Mouse (Mus musculus) lung, embryonic 14.5 days (tissue): ENCODE measurements at regions not wholly inside any gene's neighbourhood (a gene's known extent, or its start where the extent isn't known, plus 50 kb on each side); places are given as distances from the start of the nearest gene placed in this dataset.
A peak's percentile ranks its signal among the peaks of the same experiment; 100 is the strongest.

Source experiments
- ATAC-seq: fragments of 200-750 bp; cut with Nextera tagmentation; 2 replicates; pipeline ENCODE4 v1.8.0; 2017; ENCODE audit warnings: mild to moderate bottlenecking, moderate TSS enrichment, moderate library complexity; ENCODE audit not compliant: insufficient read depth
- DNase-seq: peaks from one replicate; pipeline ENCODE4 v3.0.0-alpha.2; 2015
- H3K27ac ChIP-seq: fragments of 300-500 bp; sonication (generic); 2 replicates; pipeline ENCODE4 v1.5.1; 2014; ENCODE audit warnings: low read depth, mild to moderate bottlenecking, moderate library complexity
- H3K27me3 ChIP-seq: fragments of 300-500 bp; sonication (generic); 2 replicates; pipeline ENCODE4 v1.6.1; 2014; ENCODE audit warnings: low read length, control low read depth; ENCODE audit not compliant: insufficient read depth
- H3K36me3 ChIP-seq: fragments of 300-500 bp; sonication (generic); 2 replicates; pipeline ENCODE4 v1.6.1; 2014; ENCODE audit warnings: control low read depth; ENCODE audit not compliant: insufficient read depth
- H3K4me1 ChIP-seq: fragments of 300-500 bp; sonication (generic); 2 replicates; pipeline ENCODE4 v1.6.1; 2014; ENCODE audit warnings: antibody characterized with exemption, control low read depth; ENCODE audit not compliant: insufficient read depth
- H3K4me2 ChIP-seq: fragments of 300-500 bp; sonication (generic); 2 replicates; pipeline ENCODE4 v1.6.1; 2014; ENCODE audit warnings: mild to moderate bottlenecking
- H3K4me3 ChIP-seq: fragments of 300-500 bp; sonication (generic); 2 replicates; pipeline ENCODE4 v1.5.1; 2014; ENCODE audit warnings: low read depth, low read length
- H3K9ac ChIP-seq: fragments of 300-500 bp; sonication (generic); 2 replicates; pipeline ENCODE4 v1.6.1; 2014
- H3K9me3 ChIP-seq: fragments of 300-500 bp; sonication (generic); 2 replicates; pipeline ENCODE4 v1.6.1; 2016; ENCODE audit warnings: low read depth, low read length, control low read depth
- CTCF ChIP-seq: IDR thresholded peaks from 2 replicates; pipeline ENCODE4 v1.5.1; 2016; ENCODE audit warnings: antibody characterized with exemption, low read depth
- WGBS: fragments of 180-500 bp; shearing (Covaris S2); extraction: QIAGEN DNeasy Blood & Tissue Kit; methylation state at CpG from one replicate; pipeline ENCODE4 v1.1.7; 2014; 5-methylcytosine and 5-hydroxymethylcytosine counted together

- Histone ChIP-seq H3K27me3 (no peaks in the 10 kb centered on the region), H3K9ac (no peak overlapping the region), H3K4me1 (0 out of 2 replicates have a peak, but pooled peaks cover 3% of the 10 kb centered on the region), H3K4me2 (no peak overlapping the region), H3K27ac (0 out of 2 replicates have a peak overlapping the region, but pooled peaks have one; percentile 76), H3K9me3 (no peaks in the 10 kb centered on the region), H3K4me3 (no peak overlapping the region), H3K36me3 (no peaks in the 10 kb centered on the region)
- DNase-seq = peak; percentile 90
- WGBS = 14% methylated on average over 4 of the region's 4 CpGs
- TF ChIP-seq CTCF = no peak
- peak; percentile 90 for ATAC-seq
Measured at GRCm38 (mm10) chr4:31744431-31744830, 219.5 kb upstream of the Map3k7 start.

GRCm38 (mm10) chr4:31753677-31754312 is 210.1 kb upstream of the Map3k7 start:
- WGBS = 89% methylated on average over 5 of the region's 5 CpGs
- ATAC-seq (no peak), DNase-seq (no peak)
- H3K4me3 ChIP-seq = no peak overlapping the region
- H3K27ac ChIP-seq = no peak overlapping the region
- no peak overlapping the region for H3K4me2 ChIP-seq
- no peak overlapping the region for H3K9ac ChIP-seq
- H3K9me3 ChIP-seq = no peaks in the 10 kb centered on the region
- H3K27me3 ChIP-seq = no peaks in the 10 kb centered on the region
- no peaks in the 10 kb centered on the region for H3K4me1 ChIP-seq
- H3K36me3 ChIP-seq = no peaks in the 10 kb centered on the region
- TF ChIP-seq CTCF = no peak

DNA sequence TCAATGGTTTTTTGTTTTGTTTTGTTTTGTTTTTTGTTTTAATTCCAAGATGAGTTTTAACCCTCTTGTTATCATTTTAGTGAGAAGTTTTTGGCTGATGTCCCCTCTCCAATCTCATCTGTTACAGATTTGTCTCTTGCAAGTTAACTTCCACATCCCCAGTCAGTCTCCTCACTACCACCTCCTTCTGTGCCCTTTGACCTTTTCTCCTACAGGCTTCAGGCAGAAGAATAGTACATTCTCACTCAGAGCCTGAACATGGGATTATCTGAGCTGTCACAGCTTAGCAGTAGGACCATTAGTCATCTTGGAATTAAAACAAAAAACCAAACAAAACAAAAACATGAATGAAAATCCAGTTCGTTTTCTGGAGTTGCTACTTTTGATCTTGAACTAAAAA is 206.8 kb upstream of the Map3k7 start:
- DNase-seq (peak; percentile 84), ATAC-seq (peak; percentile 84)
- Histone ChIP-seq H3K9me3 (no peaks in the 10 kb centered on the region), H3K4me2 (no peak overlapping the region), H3K27me3 (no peaks in the 10 kb centered on the region), H3K9ac (no peak overlapping the region), H3K27ac (no peak overlapping the region), H3K4me3 (no peak overlapping the region), H3K4me1 (0 out of 2 replicates have a peak, but pooled peaks cover 3% of the 10 kb centered on the region), H3K36me3 (no peaks in the 10 kb centered on the region)
- 25% methylated on average over 1 of the region's 1 CpGs for WGBS
- TF ChIP-seq CTCF = no peak

GRCm38 (mm10) chr4:31760116-31760515 is 203.8 kb upstream of the Map3k7 start:
- Histone ChIP-seq H3K4me1 (0 out of 2 replicates have a peak, but pooled peaks cover 3% of the 10 kb centered on the region), H3K4me3 (no peak overlapping the region), H3K4me2 (no peak overlapping the region), H3K27me3 (no peaks in the 10 kb centered on the region), H3K36me3 (no peaks in the 10 kb centered on the region), H3K9ac (no peak overlapping the region), H3K9me3 (no peaks in the 10 kb centered on the region), H3K27ac (no peak overlapping the region)
- no peak for TF ChIP-seq CTCF
- WGBS = 33% methylated on average over 4 of the region's 4 CpGs
- DNase-seq (peak; percentile 77), ATAC-seq (no peak)

DNA sequence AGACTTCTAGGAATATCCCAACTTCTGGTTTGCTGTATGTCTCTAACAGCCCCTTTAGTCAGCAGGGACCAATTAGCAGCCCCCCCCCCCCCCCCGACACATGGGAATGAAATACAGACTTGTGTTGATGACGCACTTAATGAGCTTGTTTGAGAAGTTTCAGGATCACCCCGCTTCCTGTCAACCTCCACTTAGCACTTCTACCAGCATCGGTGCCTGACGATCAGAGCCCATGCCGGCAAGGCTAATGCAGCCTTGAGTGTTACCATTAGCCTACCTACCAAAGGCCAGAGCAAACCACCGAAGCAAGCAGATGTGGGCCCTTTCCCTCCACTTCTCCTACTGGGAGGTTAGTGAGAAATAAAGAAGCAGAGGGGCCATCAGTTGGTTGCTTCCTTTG is 201.7 kb upstream of the Map3k7 start:
- Histone ChIP-seq H3K4me3 (no peak overlapping the region), H3K27me3 (no peaks in the 10 kb centered on the region), H3K36me3 (no peaks in the 10 kb centered on the region), H3K9ac (no peak overlapping the region), H3K4me2 (0 out of 2 replicates have a peak overlapping the region, but pooled peaks have one; percentile 15), H3K27ac (no peak overlapping the region), H3K4me1 (0 out of 2 replicates have a peak, but pooled peaks cover 3% of the 10 kb centered on the region), H3K9me3 (no peaks in the 10 kb centered on the region)
- DNase-seq = no peak
- TF ChIP-seq CTCF = no peak
- peak; percentile 29; the same call in 1 of the 2 replicates for ATAC-seq
- 24% methylated on average over 7 of the region's 7 CpGs for WGBS

GRCm38 (mm10) chr4:31768026-31768626 is 195.8 kb upstream of the Map3k7 start:
- Histone ChIP-seq H3K4me3 (no peak overlapping the region), H3K27ac (no peak overlapping the region), H3K9me3 (no peaks in the 10 kb centered on the region), H3K27me3 (no peaks in the 10 kb centered on the region), H3K9ac (no peak overlapping the region), H3K4me2 (no peak overlapping the region), H3K4me1 (no peaks in the 10 kb centered on the region), H3K36me3 (no peaks in the 10 kb centered on the region)
- ATAC-seq (peak; percentile 71), DNase-seq (peak; percentile 81)
- WGBS = 39% methylated on average over 6 of the region's 6 CpGs
- TF ChIP-seq CTCF = no peak

- TF ChIP-seq CTCF = no peak; the same call in 1 of the 2 replicates
- no peaks in the 10 kb centered on the region for H3K9me3 ChIP-seq
- no peak overlapping the region for H3K4me3 ChIP-seq
- H3K9ac ChIP-seq = no peak overlapping the region
- DNase-seq (peak; percentile 47), ATAC-seq (peak; percentile 59; the same call in 1 of the 2 replicates)
- no peaks in the 10 kb centered on the region for H3K4me1 ChIP-seq
- no peak overlapping the region for H3K4me2 ChIP-seq
- H3K27me3 ChIP-seq = no peaks in the 10 kb centered on the region
- 67% methylated on average over 4 of the region's 4 CpGs for WGBS
- no peaks in the 10 kb centered on the region for H3K36me3 ChIP-seq
- H3K27ac ChIP-seq = no peak overlapping the region; the same call in 1 of the 2 replicates
Measured at GRCm38 (mm10) chr4:31769325-31769724, 194.6 kb upstream of the Map3k7 start.
